8 mouse cellular contexts compared by ENCODE assay signal in genomic region chr10:80436276-80436675, GRCm38 (mm10). TPM values are rescaled to one million over a fixed set of nuclear protein-coding genes. Genes with fewer than 3 reads are reported as not detected.
DNase-seq lines count a peak whose midpoint lies in the region; ATAC-seq lines count a peak whose summit lies in the region.

No protein-coding gene starts in this region.

- H3K4me3 ChIP-seq in midbrain, embryonic 10.5 days: peak overlapping the region; percentile 16; the same call in 1 of the 2 replicates
- no peak overlapping the region for H3K4me3 ChIP-seq in midbrain, embryonic 13.5 days (replicated peaks)
- no peak overlapping the region for H3K4me3 ChIP-seq in limb, embryonic 15.5 days

- H3K36me3 ChIP-seq in midbrain, embryonic 10.5 days: peaks cover 4% of the 10 kb centered on the region
- H3K36me3 ChIP-seq in midbrain, embryonic 13.5 days: no peaks in the 10 kb centered on the region
- H3K36me3 ChIP-seq in limb, embryonic 15.5 days: 0 out of 2 replicates have a peak, but pooled peaks cover under 1% of the 10 kb centered on the region

- H3K4me1 ChIP-seq in midbrain, embryonic 10.5 days: peaks cover 29% of the 10 kb centered on the region
- H3K4me1 ChIP-seq in midbrain, embryonic 13.5 days (replicated peaks): peaks cover 16% of the 10 kb centered on the region
- H3K4me1 ChIP-seq in limb, embryonic 15.5 days: peaks cover 27% of the 10 kb centered on the region

- DNase-seq in adrenal gland, adult (ENCODE audit: inconsistent age in 2 of 2, low spot score in 1 of 2): peak; percentile 36 to 45
- no peak for DNase-seq in adrenal gland, adult 8-10 months
- DNase-seq in midbrain, embryonic 10.5 days (ENCODE audit: low spot score): no peak
- DNase-seq in thymus, postnatal 10 days (ENCODE audit: low spot score in 2 of 2): peak; percentile 28 to 40
- DNase-seq in left cerebral cortex, adult 18-20 months (ENCODE audit: low spot score in 2 of 2): no peak
- DNase-seq in right cerebral cortex, postnatal 25 days: no peak

- H3K9me3 ChIP-seq in midbrain, embryonic 10.5 days (replicated peaks): no peaks in the 10 kb centered on the region
- no peaks in the 10 kb centered on the region for H3K9me3 ChIP-seq in midbrain, embryonic 13.5 days
- H3K9me3 ChIP-seq in limb, embryonic 15.5 days: no peaks in the 10 kb centered on the region

- peaks cover 21% of the 10 kb centered on the region for H3K27me3 ChIP-seq in midbrain, embryonic 10.5 days (ENCODE audit: low read depth, poor library complexity, severe bottlenecking)
- H3K27me3 ChIP-seq in midbrain, embryonic 13.5 days: peaks cover 13% of the 10 kb centered on the region; the same call in 1 of the 2 replicates
- peaks cover 7% of the 10 kb centered on the region for H3K27me3 ChIP-seq in limb, embryonic 15.5 days

- no peak overlapping the region for H3K27ac ChIP-seq in midbrain, embryonic 10.5 days (replicated peaks)
- H3K27ac ChIP-seq in midbrain, embryonic 13.5 days: no peak overlapping the region
- H3K27ac ChIP-seq in limb, embryonic 15.5 days: peak overlapping the region; percentile 60

- no peak for ATAC-seq in midbrain, embryonic 13.5 days
- no peak for ATAC-seq in limb, embryonic 15.5 days (ENCODE audit: insufficient number of reproducible peaks, low FRiP score, low TSS enrichment, low read depth)

- H3K9ac ChIP-seq in midbrain, embryonic 13.5 days (replicated peaks): no peak overlapping the region
- no peak overlapping the region for H3K9ac ChIP-seq in limb, embryonic 15.5 days

- H3K4me2 ChIP-seq in midbrain, embryonic 13.5 days (replicated peaks): no peak overlapping the region
- H3K4me2 ChIP-seq in limb, embryonic 15.5 days: no peak overlapping the region

- 12% methylated on average over 9 of the region's 9 CpGs for WGBS in midbrain, embryonic 10.5 days
- 8% methylated on average over 9 of the region's 9 CpGs for WGBS in midbrain, embryonic 13.5 days
- WGBS in limb, embryonic 15.5 days: 15% methylated on average over 9 of the region's 9 CpGs

RNA-seq across cellular contexts. Expression of gene Tcf3, which starts 2.8 kb away (rescaled TPM):
- total RNA-seq in adrenal gland, adult 8-10 months (2022): 10 to 100 TPM; 56.7 to 75.7 (median 66.8) TPM
- 190 and 191 TPM in 2 replicates for polyA plus RNA-seq in midbrain, embryonic 10.5 days (2016; fragmentation: Nextera tagmentation; extraction: Ambion mirVana)
- polyA plus RNA-seq in midbrain, embryonic 13.5 days (2015; fragmentation: Nextera tagmentation; extraction: Ambion mirVana): 67.7 and 82.3 TPM in 2 replicates
- 94.8 and 110 TPM in 2 replicates for polyA plus RNA-seq in limb, embryonic 15.5 days (2015; fragmentation: Nextera tagmentation; extraction: Ambion mirVana)
- 10 to 100 TPM; 25.4 to 29.8 TPM for total RNA-seq in left cerebral cortex, adult 18-20 months (2021)

RNA-seq across cellular contexts. Expression of gene Uqcr11, which starts 29.6 kb away (rescaled TPM):
- total RNA-seq in adrenal gland, adult 8-10 months (2022): 100 to 1,000 TPM; 515 to 715 (median 604) TPM
- polyA plus RNA-seq in midbrain, embryonic 10.5 days (2016; fragmentation: Nextera tagmentation; extraction: Ambion mirVana): 610 and 635 TPM in 2 replicates
- 518 and 572 TPM in 2 replicates for polyA plus RNA-seq in midbrain, embryonic 13.5 days (2015; fragmentation: Nextera tagmentation; extraction: Ambion mirVana)
- polyA plus RNA-seq in limb, embryonic 15.5 days (2015; fragmentation: Nextera tagmentation; extraction: Ambion mirVana): 562 and 570 TPM in 2 replicates
- 100 to 1,000 TPM; 383 to 388 TPM for total RNA-seq in left cerebral cortex, adult 18-20 months (2021)

RNA-seq across cellular contexts. Expression of gene Mbd3, which starts 36.9 kb away (rescaled TPM):
- 100 to 1,000 TPM; 147 to 161 (median 156) TPM for total RNA-seq in adrenal gland, adult 8-10 months (2022)
- polyA plus RNA-seq in midbrain, embryonic 10.5 days (2016; fragmentation: Nextera tagmentation; extraction: Ambion mirVana): 338 and 351 TPM in 2 replicates
- polyA plus RNA-seq in midbrain, embryonic 13.5 days (2015; fragmentation: Nextera tagmentation; extraction: Ambion mirVana): 243 and 257 TPM in 2 replicates
- polyA plus RNA-seq in limb, embryonic 15.5 days (2015; fragmentation: Nextera tagmentation; extraction: Ambion mirVana): 218 and 219 TPM in 2 replicates
- 100 to 1,000 TPM; 143 to 166 TPM for total RNA-seq in left cerebral cortex, adult 18-20 months (2021)

RNA-seq across cellular contexts. Expression of gene Mex3d, which starts 48.8 kb away (rescaled TPM):
- 10 to 100 TPM; 17.4 to 21.6 (median 20.8) TPM for total RNA-seq in adrenal gland, adult 8-10 months (2022)
- 6.3 and 6.4 TPM in 2 replicates for polyA plus RNA-seq in midbrain, embryonic 10.5 days (2016; fragmentation: Nextera tagmentation; extraction: Ambion mirVana)
- 15.9 and 18.6 TPM in 2 replicates for polyA plus RNA-seq in midbrain, embryonic 13.5 days (2015; fragmentation: Nextera tagmentation; extraction: Ambion mirVana)
- polyA plus RNA-seq in limb, embryonic 15.5 days (2015; fragmentation: Nextera tagmentation; extraction: Ambion mirVana): 6.1 and 6.8 TPM in 2 replicates
- total RNA-seq in left cerebral cortex, adult 18-20 months (2021): 10 to 100 TPM; 20.1 to 20.7 TPM

RNA-seq across cellular contexts. Expression of gene Onecut3, which starts 58.4 kb away (rescaled TPM):
- not detected for total RNA-seq in adrenal gland, adult 8-10 months (2022)
- polyA plus RNA-seq in midbrain, embryonic 10.5 days (2016; fragmentation: Nextera tagmentation; extraction: Ambion mirVana): 1.4 and 2.1 TPM in 2 replicates
- polyA plus RNA-seq in midbrain, embryonic 13.5 days (2015; fragmentation: Nextera tagmentation; extraction: Ambion mirVana): 2.6 and 3.0 TPM in 2 replicates
- polyA plus RNA-seq in limb, embryonic 15.5 days (2015; fragmentation: Nextera tagmentation; extraction: Ambion mirVana): not detected in 2 replicates
- not detected for total RNA-seq in left cerebral cortex, adult 18-20 months (2021)

Comparison
In these comparisons a context has a peak if more than half of its experiments do, and no peak if none do; other contexts are left out.
1. DNase-seq: peak in adrenal gland, adult (2 of 2) and thymus, postnatal 10 days (2 of 2); none in adrenal gland, adult 8-10 months (single experiment), midbrain, embryonic 10.5 days (single experiment), left cerebral cortex, adult 18-20 months (0 of 2) and right cerebral cortex, postnatal 25 days (single experiment).